Mouse (Mus musculus): Measurements from ENCODE around the gene Kcnip1.

Kcnip1 gene

DNA sequence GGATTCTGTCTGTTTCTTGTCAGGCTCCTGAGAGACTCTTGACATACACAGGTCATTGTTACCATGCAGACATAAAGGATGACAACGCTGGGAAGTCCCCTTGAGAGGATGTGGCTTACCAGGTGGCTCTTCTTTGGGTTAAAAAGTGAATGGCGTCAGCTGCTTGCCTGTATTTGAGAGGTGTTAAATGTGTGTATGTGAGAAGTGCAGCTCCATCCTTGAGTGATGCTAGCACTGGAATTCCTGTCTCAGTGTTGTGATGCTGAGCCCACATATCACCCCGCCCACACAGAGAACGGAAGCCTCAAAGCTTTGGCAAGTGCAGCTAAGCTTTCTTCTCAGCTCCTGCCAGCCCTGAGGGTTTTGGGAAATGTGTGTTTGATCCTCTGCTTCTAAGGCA lies 292.2 kb downstream of the Kcnip1 start:
- DNase-seq (ENCODE audit: low read depth in 1 of 2, low spot score in 2 of 2), result no peak

DNA sequence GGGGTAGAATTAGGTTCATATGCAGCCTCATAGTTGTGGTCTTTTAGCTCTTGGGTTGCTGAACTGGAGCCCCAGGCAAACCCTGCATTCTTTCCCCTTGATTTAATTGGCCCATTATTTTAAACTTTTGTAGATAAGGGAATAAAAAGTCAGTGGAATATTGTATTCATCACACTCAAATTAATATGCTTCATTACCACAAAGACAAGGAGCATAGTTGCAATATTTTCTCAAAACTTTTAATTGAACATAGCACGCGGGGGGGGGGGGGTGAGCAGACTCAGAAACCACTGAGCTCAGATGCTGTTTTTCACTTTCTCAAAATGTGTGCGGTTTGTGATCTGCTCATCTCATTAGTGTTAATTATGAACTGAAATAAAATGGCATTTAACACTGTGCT lies 302.8 kb downstream of the Kcnip1 start:
- DNase-seq (ENCODE audit: low read depth in 1 of 2, low spot score in 2 of 2), result no peak

DNA sequence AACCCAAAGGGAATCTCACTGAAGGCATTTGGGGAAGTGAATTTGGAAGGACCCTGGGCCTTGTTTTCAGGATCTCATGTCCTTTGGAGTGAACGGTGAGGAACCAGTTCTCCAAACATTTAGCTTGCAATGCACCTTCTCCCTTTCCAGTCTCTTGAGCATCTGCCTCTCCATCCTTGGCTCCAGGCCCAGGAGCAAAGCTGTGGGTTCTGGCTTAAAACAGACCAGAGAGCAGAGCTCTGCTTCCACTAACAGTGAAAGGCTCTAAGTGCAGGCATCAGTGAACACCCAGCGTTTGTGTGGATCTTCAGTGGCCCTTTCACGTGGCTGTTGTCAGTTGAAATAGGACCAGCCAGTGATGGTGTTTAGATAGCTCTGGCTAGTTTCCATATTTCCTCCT lies 307.0 kb downstream of the Kcnip1 start:
- no peak for DNase-seq (ENCODE audit: low read depth in 1 of 2, low spot score in 2 of 2)

DNA sequence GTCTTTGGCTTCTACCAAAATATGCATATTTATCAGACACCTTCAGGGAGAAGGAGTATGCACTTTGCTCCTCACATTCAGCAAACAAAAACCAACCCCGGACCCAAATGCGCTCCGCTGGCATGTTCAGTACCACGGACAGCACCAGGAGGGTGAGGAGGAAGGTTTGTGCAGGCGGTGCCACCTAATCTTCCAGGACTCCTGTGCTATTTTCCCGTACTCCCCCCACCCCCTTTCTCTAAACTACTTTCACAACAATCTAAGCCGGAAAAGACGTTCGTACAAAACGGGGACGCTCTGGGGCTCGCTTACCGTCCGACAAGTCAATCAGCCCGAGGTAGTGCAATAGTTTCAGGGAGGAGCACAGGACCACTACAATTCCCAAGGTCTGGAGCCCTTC lies 312.8 kb downstream of the Kcnip1 start:
- DNase-seq (ENCODE audit: low read depth in 1 of 2, low spot score in 2 of 2), result no peak

DNA sequence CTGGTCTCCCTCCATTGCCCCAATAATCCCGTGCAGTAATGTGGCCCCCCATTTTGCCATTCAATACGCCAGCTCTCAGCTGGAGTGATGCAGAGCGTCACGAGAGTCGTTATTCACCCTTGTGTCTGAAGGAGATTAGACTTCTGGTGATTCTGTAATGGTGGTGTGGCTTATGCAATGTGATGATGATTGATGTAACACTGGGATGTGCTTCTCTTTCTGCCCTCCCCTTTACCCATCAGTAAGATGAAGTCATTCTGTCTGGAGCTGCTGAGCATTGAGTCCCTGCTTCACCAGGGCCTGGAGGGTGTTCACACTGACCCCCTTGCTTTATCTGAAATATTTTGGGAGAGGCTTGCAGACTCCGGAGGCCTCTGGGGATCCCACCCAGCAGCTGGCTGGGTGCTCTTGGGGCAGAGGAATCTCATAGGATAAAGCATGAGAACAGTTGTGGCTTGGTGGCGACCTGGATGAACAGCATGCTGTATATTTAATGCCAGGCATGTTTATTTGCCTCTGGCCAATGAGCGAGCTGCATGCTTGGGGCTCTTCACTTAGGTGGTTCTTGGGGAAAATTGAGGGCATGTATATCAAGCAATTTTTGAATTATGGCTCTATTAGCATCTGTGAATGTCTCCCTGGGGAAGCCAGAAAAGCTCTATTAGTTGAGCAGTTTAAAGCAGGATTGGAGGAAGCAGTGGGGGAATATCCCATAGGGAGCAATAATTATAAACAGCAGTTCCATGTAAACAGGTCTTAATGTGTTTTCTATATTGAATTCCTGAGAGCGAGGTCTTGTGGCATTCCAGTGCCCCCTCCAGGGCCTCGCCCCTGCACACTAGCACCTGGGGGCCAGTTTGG lies 322.6 kb downstream of the Kcnip1 start:
- DNase-seq (ENCODE audit: low read depth in 1 of 2, low spot score in 2 of 2), result no peak

DNA sequence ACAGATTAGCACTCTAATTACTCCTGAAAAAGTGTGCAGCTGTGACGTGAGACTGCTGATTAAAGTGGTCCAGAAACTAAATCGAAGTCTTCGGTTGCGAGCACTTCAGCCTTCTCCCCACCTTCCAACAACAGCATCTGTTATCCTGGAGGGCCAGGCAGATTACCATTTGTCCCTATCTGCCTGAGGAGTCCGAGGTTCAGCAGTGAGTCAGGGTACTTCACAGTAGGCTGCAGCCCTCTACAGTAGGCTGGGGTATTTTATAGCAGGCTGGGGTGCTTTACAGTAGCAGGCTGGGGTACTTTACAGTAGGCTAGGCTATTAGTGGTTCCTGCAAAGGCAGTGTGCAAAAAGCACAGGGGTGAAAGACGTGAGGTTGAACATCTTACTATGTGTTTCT lies 324.6 kb downstream of the Kcnip1 start:
- no peak for DNase-seq (ENCODE audit: low read depth in 1 of 2, low spot score in 2 of 2)

DNA sequence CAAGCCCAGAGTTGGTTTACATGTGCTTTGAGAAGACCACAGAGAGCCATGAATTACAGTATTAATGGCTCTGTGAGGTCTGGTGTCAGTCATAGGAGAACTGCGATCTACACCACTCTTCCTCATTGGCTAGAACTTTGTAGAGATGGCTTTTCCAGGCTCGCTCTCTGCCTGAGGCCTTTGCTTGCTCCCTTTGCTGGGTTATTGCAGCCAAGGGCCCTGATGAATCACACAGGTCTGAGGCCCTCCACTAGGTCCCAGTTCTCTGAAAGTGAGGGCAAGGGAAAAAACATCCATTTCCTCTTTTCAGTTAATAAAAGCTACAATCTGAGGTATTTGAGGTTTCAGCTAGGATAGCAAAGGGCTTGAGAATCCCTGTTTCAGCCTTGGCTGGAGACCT lies 329.4 kb downstream of the Kcnip1 start:
- DNase-seq (ENCODE audit: low read depth in 1 of 2, low spot score in 2 of 2), result no peak

DNA sequence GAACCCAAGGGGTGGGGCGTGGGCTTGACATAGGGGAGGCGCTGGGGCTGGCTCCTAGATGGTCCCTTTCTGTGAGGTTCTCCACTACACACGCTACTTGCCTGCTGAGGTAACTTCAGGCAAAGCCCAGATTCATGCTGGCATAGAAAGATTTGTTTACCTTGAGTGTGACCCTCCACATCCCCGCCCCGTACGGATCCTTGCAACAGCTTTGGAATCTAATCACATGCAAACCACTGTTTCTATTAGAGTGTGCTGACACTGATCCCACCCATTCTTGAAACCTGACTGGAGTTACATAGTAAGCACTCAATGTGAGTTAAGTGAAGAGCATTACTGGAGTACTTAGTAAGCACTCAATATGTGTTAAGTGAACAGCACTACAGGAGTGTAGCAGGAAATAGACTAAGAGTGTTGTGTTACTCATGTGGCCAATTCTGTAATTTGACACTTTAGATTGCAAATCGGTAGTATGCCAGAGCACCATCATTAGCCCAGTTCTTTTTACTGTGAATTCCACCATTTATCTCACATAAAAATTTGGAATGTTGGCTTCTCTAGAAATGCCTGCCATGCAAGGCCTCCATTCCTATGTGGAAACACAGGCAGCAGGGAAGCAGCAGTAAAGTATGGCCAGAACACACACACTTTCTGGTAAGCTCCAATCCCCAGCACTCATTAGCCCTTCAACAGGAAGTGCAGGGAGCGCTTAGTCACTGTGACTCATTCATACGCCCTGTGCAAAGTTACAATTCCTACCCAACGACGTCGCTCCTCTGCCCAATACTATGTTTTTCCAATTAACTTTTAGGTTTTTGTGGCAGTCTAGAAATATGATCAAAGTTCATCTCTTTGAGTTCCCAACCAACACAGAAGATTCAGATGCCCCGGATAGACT lies 332.7 kb downstream of the Kcnip1 start:
- no peak for DNase-seq (ENCODE audit: low read depth in 1 of 2, low spot score in 2 of 2)

DNA sequence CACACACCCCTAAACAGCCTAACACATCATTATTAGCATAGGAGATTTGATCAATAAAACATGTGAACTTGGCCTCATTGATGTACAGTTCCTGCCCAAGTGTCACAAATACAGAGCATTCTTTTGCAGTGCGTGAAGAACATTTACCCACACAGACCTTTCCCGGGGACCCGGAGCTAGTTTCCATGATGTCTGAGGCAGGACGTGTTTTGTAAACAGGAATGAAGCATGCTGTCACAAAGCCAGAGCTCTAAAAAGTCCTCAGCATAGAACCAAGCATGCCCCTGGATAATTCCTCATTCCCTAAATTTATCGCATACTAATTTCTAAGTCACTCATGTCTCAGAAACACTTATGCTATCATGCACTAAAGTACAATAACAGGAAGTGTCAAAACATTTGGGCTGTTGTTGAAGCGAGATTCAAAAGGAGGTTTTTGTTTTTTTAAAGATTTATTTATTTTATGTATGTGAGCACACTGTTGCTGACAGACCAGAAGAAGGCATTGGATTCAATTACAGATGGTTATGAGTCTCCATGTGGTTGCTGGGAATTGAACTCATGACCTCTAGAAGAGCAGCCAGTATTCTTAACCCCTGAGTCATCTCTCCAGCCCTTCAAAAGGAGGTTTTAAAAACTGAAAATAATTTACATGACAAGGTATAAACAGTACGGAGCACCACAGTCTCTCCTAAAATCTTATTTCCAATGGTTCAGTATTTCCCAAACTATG lies 336.9 kb downstream of the Kcnip1 start:
- DNase-seq (ENCODE audit: low read depth in 1 of 2, low spot score in 2 of 2), result no peak

DNA sequence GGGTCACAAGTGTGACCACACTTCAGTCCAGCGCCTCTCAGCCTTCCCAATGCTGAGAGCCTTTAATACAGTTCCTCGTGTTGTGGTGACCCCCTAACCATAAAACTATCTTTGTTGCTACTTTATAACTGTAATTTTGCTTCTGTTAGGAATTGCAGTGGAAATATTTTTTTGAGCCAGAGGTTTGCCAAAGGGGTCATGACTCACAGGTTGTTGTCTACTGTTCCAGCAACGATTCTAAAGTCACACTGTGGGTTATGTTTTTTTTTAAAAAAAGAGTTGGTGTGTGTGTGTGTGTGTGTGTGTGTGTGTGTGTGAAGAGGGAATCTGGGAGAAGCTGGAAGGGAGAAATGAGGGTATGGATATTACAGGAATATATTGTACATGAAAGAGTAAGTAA lies 337.7 kb downstream of the Kcnip1 start:
- DNase-seq (ENCODE audit: low read depth in 1 of 2, low spot score in 2 of 2), result no peak

DNA sequence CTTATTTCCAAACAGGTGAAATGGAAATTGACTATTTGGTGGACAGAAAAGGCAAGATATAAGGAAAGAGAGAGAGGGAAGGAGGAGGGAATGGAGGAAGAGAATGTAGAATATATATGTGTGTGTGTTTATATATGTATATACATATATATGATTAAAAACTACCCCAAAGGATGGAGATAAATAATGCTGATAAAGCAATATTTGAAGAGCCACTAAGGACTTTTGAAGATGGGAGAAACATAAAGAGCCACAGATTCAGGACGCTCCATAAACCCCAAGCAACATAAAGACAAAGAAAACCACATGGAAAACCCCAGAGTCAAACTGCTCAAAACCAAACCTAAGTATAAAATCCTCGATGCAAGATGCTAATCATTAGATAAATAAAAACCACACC lies 338.5 kb downstream of the Kcnip1 start:
- DNase-seq (ENCODE audit: low read depth in 1 of 2, low spot score in 2 of 2), result no peak

DNA sequence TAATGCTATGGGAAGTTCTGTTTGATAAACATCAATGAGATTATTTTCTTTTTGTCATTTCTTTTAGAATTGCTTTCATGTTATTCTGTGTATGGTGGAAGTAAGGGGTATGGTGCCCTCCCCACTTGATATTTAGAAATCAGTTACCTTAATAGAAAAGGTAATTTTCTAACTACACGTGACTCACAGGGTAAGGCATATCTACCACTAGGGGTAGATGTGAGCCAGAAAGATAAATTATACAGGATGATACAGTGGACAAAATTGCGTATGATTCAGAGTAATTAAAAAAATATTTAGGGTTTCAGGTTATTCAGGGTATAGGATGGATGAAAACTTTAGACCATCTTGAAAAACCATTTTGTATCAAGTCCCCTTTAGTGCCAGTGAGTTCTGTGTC lies 343.6 kb downstream of the Kcnip1 start:
- no peak for DNase-seq (ENCODE audit: low read depth in 1 of 2, low spot score in 2 of 2)

DNA sequence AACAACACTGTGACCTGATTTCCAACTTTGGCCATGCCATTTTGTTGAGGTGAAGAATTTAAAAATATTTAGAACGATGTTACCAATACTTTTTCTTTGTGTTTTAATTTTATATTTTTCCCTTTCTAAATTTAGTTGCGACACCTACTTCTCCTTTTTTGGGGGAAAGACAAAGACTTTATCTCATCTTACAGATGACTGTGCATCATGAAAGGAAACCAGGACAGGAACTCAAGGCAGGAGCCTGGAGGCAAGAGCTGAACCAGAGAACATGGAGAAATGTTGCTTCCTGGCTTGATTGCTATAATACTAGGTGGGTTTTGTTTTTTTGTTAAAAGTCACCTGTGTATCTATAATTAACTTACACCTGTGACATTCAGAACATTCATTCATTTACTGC lies 355.8 kb downstream of the Kcnip1 start:
- DNase-seq (ENCODE audit: low read depth in 1 of 2, low spot score in 2 of 2), result no peak

DNA sequence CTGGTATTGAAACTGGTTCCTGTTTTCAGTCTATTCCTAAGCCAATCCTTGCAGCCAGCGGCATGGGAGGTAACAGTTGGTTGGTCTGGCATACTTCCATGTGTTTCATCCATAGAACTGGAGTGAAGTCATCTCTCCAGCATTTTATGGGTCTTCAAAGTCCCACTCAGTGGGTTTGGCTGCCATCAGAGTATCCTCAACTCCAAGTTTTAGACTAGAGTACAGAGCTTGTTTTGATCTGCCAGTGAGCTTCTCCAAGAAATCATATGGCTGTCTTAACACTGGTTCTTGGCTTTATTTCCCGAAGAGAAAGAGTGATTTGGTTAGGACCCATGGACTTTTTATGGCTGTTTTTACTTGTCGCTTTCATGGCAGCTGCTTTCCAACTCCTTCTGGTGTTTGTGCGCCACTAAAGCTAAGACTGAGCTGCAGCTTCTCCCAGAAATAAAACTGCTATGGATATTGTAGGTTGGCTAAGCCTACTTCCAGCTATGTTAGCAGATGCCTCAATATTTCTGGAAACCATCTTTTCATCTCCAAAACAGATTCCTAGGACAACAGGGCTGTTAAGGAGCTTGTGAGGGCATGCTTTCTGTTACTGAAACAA lies 365.7 kb downstream of the Kcnip1 start:
- no peak for DNase-seq (ENCODE audit: low read depth in 1 of 2, low spot score in 2 of 2)

DNA sequence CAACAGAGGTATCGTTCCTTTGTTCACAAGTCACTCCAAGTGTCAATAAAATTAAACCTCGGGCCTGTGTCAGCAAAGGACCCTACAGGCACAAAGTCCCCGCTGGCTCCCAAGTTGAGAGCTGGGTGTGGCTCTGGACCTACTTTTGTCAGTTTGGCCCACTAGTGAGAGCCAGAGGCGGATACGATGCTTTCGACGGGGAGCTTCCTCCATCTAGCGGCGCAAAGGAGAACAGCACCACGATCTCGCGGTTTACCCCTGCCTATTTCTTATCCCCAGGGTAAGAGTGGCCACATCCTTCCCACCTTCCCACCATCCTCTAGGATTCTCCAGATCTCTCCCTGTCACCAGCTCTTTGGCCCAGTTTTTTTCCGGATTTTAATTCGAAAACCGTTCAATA lies 378.7 kb downstream of the Kcnip1 start:
- no peak for DNase-seq (ENCODE audit: low read depth in 1 of 2, low spot score in 2 of 2)

DNA sequence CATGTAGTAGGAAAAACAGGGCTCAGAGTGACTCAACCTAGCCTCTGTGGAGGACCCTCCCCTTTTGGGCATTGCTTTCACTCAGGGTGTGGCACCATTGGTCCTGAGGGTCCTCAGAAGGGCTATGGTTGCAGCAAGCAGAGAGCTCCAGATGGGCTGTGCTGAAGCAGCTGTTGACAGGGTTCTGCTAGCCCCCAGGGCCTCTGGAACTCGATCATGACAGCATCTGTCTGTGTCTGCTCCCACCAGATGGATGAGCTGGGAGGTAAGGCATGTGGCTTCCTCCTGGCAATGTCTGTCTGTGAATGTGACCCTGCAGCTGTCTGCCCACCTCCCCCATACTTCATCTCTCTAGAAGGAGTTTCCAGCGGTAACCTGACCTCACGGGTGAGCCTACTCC lies 385.2 kb downstream of the Kcnip1 start:
- DNase-seq (ENCODE audit: low read depth in 1 of 2, low spot score in 2 of 2), result no peak

DNA sequence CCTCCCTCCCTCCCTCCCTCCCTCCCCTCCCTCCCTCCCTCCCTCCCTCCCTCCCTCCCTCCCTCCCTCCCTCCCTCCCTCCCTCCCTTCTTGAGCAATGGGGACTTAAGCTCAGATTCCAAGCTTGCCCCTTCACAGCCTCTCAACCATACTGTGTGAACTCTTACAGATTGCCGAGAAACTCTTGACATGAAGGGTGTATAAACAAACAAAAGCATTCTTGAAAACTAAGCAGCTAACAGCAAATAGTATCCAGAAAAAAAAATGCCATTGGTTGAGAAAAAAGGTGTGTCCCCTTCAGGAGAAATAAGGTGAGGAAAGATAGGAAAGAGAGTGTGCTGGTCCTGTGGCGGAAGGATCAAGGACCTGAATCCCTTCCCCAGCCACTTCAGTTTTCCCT lies 389.8 kb downstream of the Kcnip1 start:
- no peak for DNase-seq (ENCODE audit: low read depth in 1 of 2, low spot score in 2 of 2)

DNA sequence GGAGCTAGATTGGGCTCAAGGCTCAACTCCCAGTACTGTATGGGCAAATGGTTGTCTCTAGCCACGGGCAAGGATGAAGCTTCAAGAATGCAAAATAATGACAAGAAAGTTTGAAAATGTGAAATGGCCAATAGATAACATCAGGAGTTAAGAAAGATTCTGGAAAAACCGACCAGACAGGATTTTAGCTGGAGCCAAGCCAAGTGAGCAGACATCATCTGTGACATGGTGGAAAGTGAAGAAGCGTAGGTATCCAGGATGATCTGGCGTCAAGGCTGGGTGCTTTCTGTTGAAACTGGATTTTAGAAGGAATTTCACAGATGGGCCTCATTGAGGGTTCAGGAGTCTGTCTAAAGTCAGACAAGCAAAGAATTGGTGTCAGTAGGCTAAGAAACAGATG lies 394.0 kb downstream of the Kcnip1 start, which contains the start of gene D130052B06Rik:
D130052B06Rik (plus strand) TSS at position 317 of the 400 bp plus-strand sequence.
- no peak for DNase-seq (ENCODE audit: low read depth in 1 of 2, low spot score in 2 of 2)

DNA sequence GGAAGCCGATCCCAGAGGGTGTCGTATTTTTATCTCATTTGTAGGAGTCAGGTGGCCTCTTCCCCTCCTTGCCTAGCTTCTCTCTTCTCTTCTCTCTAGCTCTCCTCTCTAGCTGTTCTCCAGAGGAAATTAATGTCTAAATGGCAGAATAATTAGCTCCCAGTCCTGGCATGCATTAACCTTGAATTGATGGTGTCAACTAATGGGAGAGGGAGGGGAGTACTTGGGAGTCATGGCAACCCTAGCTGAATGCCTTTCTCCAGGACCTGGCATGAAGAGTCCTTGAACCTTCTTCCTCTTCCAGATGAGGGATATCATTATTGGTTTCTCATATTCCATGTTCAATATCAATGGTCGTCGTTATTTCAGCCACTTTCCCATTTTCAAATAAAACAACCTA lies 396.3 kb downstream of the Kcnip1 start:
- no peak for DNase-seq (ENCODE audit: low read depth in 1 of 2, low spot score in 2 of 2)

DNA sequence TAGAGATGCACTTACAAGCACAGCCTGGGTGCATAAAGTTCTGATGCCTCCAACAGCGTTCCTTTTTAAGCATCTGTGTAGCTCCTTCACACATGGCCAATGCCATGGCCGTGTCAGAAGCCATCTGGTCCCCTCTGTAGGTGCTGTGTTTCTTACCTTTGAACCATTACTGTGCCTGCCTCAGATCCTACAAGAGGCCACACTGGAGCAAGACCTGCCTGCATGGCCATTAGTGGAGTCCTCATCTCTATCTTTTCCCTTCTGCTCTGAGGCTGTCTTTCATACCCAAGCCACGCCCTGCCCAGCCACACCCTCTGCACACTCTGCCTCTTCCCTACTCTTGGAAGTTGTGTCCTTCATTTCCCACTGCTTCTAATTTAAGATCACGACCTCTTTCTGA lies 400.1 kb downstream of the Kcnip1 start:
- no peak for DNase-seq (ENCODE audit: low read depth in 1 of 2, low spot score in 2 of 2)

DNA sequence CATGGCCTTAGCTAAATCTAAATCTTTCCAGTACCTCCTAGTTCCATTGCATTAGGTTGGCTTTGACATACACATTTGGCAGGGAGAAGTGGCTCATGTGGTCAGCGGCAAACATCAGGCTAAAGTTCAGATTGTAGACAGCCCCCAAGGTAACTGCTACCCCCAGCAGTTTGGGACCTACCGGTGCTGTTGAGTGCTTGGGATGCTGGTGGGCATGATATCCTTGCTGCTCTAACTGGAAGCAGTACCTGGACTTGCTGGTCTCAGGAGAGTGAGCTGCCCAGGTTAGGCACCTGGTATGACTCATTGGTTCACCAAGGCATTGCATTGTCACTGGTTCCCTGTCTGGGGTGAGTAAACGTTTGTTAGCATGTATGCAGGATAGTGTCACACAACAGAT lies 402.2 kb downstream of the Kcnip1 start:
- no peak for DNase-seq (ENCODE audit: low read depth in 1 of 2, low spot score in 2 of 2)

Data from monocyte, adult 2 months (primary cell).